Mouse (Mus musculus) lung, postnatal 14 days (tissue): ENCODE data around the gene Tbce.

Source experiments
- DNase-seq: peaks from one replicate; pipeline ENCODE4 v3.0.0; 2021

The Tbce gene

GRCm38 (mm10) chr13:13965388-13965964 is 74.0 kb downstream of the Tbce start:
- DNase-seq: no peak

GRCm38 (mm10) chr13:13961046-13961445 is 78.4 kb downstream of the Tbce start:
- no peak for DNase-seq

GRCm38 (mm10) chr13:13960211-13960610 is 79.2 kb downstream of the Tbce start:
- DNase-seq: no peak

- DNase-seq: no peak
These were observed 82.8 kb downstream of the Tbce start for GRCm38 (mm10) chr13:13956686-13957085.

GRCm38 (mm10) chr13:13954931-13955330 is 84.5 kb downstream of the Tbce start:
- peak; percentile 56 for DNase-seq

GRCm38 (mm10) chr13:13953874-13954832 is 85.3 kb downstream of the Tbce start, which contains the start of gene B3galnt2:
Gene B3galnt2, plus strand, starts transcription at chr13:13954469.
- DNase-seq: peak; percentile 95
